Mouse (Mus musculus): ENCODE measurements around the gene Sox10. TPM values are rescaled to one million over a fixed set of nuclear protein-coding genes. Genes with fewer than 3 reads are reported as not detected.
A peak's percentile ranks its signal among the peaks of the same experiment; 100 is the strongest.

Gene Sox10
- total RNA-seq, 2 experiments from 2014 or later = 1.3 to 1.8 TPM

- DNase-seq = peak; percentile 37 to 55
Measured at GRCm38 (mm10) chr15:79155572-79155971, 9.5 kb downstream of the Sox10 start.

GRCm38 (mm10) chr15:79152709-79153108, 12.3 kb downstream of the Sox10 start:
- no peak for DNase-seq

- no peak for DNase-seq
Measured at GRCm38 (mm10) chr15:79151881-79152280, 13.2 kb downstream of the Sox10 start.

- peak; percentile 89 to 91 for DNase-seq
Measured at GRCm38 (mm10) chr15:79148533-79148932, 16.5 kb downstream of the Sox10 start.

- DNase-seq = no peak
Measured at GRCm38 (mm10) chr15:79145522-79145921, 19.5 kb downstream of the Sox10 start.

- no peak for DNase-seq
Measured at GRCm38 (mm10) chr15:79144021-79144420, 21.0 kb downstream of the Sox10 start.

GRCm38 (mm10) chr15:79143316-79143715, 21.7 kb downstream of the Sox10 start:
- no peak for DNase-seq

GRCm38 (mm10) chr15:79141566-79141917, 23.5 kb downstream of the Sox10 start:
- no peak for DNase-seq

GRCm38 (mm10) chr15:79140866-79141565, 24.0 kb downstream of the Sox10 start, which contains the start of the genes Polr2f and 1700088E04Rik:
Polr2f (plus strand) TSS chr15:79141009.
1700088E04Rik (minus strand) TSS chr15:79141253.
- DNase-seq = peak; percentile 95 to 96

- DNase-seq = no peak
Measured at GRCm38 (mm10) chr15:79139640-79140039, 25.4 kb downstream of the Sox10 start.

GRCm38 (mm10) chr15:79135783-79136575, 29.1 kb downstream of the Sox10 start:
- no peak for DNase-seq

- no peak for DNase-seq
Measured at GRCm38 (mm10) chr15:79135332-79135731, 29.7 kb downstream of the Sox10 start.

GRCm38 (mm10) chr15:79134496-79135270, 30.4 kb downstream of the Sox10 start:
- no peak for DNase-seq

GRCm38 (mm10) chr15:79133191-79133661, 31.8 kb downstream of the Sox10 start:
- DNase-seq = peak; percentile 50 to 59

- DNase-seq = peak; percentile 91 to 92
Measured at GRCm38 (mm10) chr15:79131442-79131841, 33.6 kb downstream of the Sox10 start.

- DNase-seq = peak in 1 of 2 experiments; percentile 53
Measured at GRCm38 (mm10) chr15:79130782-79131181, 34.3 kb downstream of the Sox10 start.

GRCm38 (mm10) chr15:79129311-79129710, 35.7 kb downstream of the Sox10 start:
- peak; percentile 63 to 72 for DNase-seq

GRCm38 (mm10) chr15:79128208-79128607, 36.8 kb downstream of the Sox10 start:
- no peak for DNase-seq

- no peak for DNase-seq
Measured at GRCm38 (mm10) chr15:79127101-79127500, 37.9 kb downstream of the Sox10 start.

GRCm38 (mm10) chr15:79126217-79126932, 38.7 kb downstream of the Sox10 start:
- DNase-seq = peak; percentile 50 to 55

GRCm38 (mm10) chr15:79124331-79124875, 40.6 kb downstream of the Sox10 start:
- no peak for DNase-seq
